ENCODE assay signal across 8 mouse cellular contexts in the genomic region with DNA sequence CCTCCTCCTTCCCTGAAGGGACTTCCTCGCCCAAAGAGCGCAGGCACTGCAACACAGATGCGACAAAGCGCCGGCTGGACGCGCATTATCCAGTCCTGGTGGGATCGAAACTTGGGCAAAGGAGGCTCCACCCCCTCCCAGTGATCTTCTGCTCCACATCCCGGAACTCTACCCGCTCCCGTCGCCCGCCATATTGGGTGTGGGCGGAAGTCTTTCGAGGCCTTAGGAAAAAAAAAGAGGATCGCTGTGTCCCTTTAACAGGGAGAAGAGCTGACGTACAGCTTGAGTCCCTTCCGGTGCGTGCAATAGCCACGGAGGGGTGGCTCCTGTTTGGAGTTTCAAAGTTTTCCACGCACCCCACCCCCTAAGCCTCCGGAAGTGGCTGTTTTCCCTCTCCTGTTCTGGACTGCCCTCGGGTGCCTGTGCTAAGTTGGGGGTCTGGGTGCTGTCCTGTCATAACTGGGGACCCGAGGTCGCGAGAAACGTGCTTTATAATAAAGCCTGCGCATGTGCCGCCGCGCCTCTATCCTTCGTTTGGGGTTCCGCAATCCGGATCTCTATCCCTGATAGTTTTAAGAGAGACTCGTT. TPM values are rescaled to one million over a fixed set of nuclear protein-coding genes. Genes with fewer than 3 reads are reported as not detected.
DNase-seq lines count a peak whose midpoint lies in the region; ATAC-seq and TF ChIP-seq lines count a peak whose summit lies in the region.

No protein-coding gene starts in this region.

- H3K36me3 ChIP-seq in heart, embryonic 10.5 days, result peaks cover 42% of the 10 kb centered on the region
- H3K36me3 ChIP-seq in kidney, embryonic 16.5 days (ENCODE audit: insufficient read depth, low read length), result peaks cover 29% of the 10 kb centered on the region
- H3K36me3 ChIP-seq in liver, adult 2 months (ENCODE audit: control insufficient read depth, insufficient read depth, low read length), result no peaks in the 10 kb centered on the region
- no peaks in the 10 kb centered on the region for H3K36me3 ChIP-seq in myocyte (ENCODE audit: control insufficient read depth, insufficient read depth)
- no peaks in the 10 kb centered on the region for H3K36me3 ChIP-seq in splenic B cell, adult 2 months (ENCODE audit: control insufficient read depth, insufficient read depth, low read length, poor library complexity, severe bottlenecking)

- TF ChIP-seq POLR2A in bone marrow macrophage, adult 2 months (IDR thresholded peaks at IDR 0.05; ENCODE audit: borderline replicate concordance, low read depth, low read length), result no peak
- TF ChIP-seq POLR2A in embryonic fibroblast, embryonic 13.5 days (IDR thresholded peaks at IDR 0.05; ENCODE audit: low read depth, low read length), result peak; percentile 96
- TF ChIP-seq POLR2A in liver, adult 2 months (IDR thresholded peaks at IDR 0.05; ENCODE audit: extremely low read depth, insufficient read depth, low read length), result peak; percentile 59
- TF ChIP-seq POLR2A in myocyte (IDR thresholded peaks at IDR 0.05; ENCODE audit: insufficient read length, low read depth), result peak; percentile 72

- H3K4me2 ChIP-seq in kidney, embryonic 16.5 days (replicated peaks; ENCODE audit: low read depth, low read length), result peak overlapping the region; percentile 87
- H3K4me2 ChIP-seq in myocyte (ENCODE audit: low read depth), result peak overlapping the region; percentile 98

- no peaks in the 10 kb centered on the region for H3K79me2 ChIP-seq in liver, adult 2 months (ENCODE audit: control insufficient read depth, insufficient read depth, low read length)
- H3K79me2 ChIP-seq in myocyte (ENCODE audit: control insufficient read depth, insufficient read depth), result no peaks in the 10 kb centered on the region

- H3K9me3 ChIP-seq in heart, embryonic 10.5 days, result no peaks in the 10 kb centered on the region
- no peaks in the 10 kb centered on the region for H3K9me3 ChIP-seq in kidney, embryonic 16.5 days (ENCODE audit: low read length)

- peak overlapping the region; percentile 63 for H3ac ChIP-seq in myocyte (ENCODE audit: control insufficient read depth, insufficient read length)

- H3K27ac ChIP-seq in bone marrow macrophage, adult 2 months (ENCODE audit: insufficient read depth, low read depth, low read length), result peak overlapping the region; percentile 91
- H3K27ac ChIP-seq in embryonic fibroblast, embryonic 13.5 days (ENCODE audit: insufficient read depth, low read length), result peak overlapping the region; percentile 94
- H3K27ac ChIP-seq in heart, embryonic 10.5 days, result peak overlapping the region; percentile 90
- peak overlapping the region; percentile 99 for H3K27ac ChIP-seq in kidney, embryonic 16.5 days (ENCODE audit: low read length)
- peak overlapping the region; percentile 98 for H3K27ac ChIP-seq in liver, adult 2 months (replicated peaks; ENCODE audit: insufficient read depth, low read depth, low read length)

- H3K9ac ChIP-seq in kidney, embryonic 16.5 days (replicated peaks; ENCODE audit: low read length), result peak overlapping the region; percentile 81
- H3K9ac ChIP-seq in liver, adult 2 months (ENCODE audit: low read depth, low read length), result peak overlapping the region; percentile 82

- peaks cover 25% of the 10 kb centered on the region for H3K4me1 ChIP-seq in bone marrow macrophage, adult 2 months (ENCODE audit: control insufficient read depth, insufficient read depth, low read length)
- peaks cover 7% of the 10 kb centered on the region for H3K4me1 ChIP-seq in embryonic fibroblast, embryonic 13.5 days (ENCODE audit: control insufficient read depth, insufficient read depth, low read length)
- H3K4me1 ChIP-seq in heart, embryonic 10.5 days, result peaks cover 54% of the 10 kb centered on the region
- H3K4me1 ChIP-seq in kidney, embryonic 16.5 days (ENCODE audit: insufficient read depth, low read length), result peaks cover 18% of the 10 kb centered on the region
- H3K4me1 ChIP-seq in liver, adult 2 months (ENCODE audit: control insufficient read depth, insufficient read depth, low read length), result peaks cover 11% of the 10 kb centered on the region

- H3K27me3 ChIP-seq in heart, embryonic 10.5 days (ENCODE audit: insufficient read depth, poor library complexity, severe bottlenecking), result no peaks in the 10 kb centered on the region
- no peaks in the 10 kb centered on the region for H3K27me3 ChIP-seq in kidney, embryonic 16.5 days (ENCODE audit: insufficient read depth, low read length)
- no peaks in the 10 kb centered on the region for H3K27me3 ChIP-seq in liver, adult 2 months (ENCODE audit: control insufficient read depth, insufficient read depth, low read length)
- no peaks in the 10 kb centered on the region for H3K27me3 ChIP-seq in myocyte (ENCODE audit: control insufficient read depth, insufficient read depth, insufficient read length)
- no peaks in the 10 kb centered on the region for H3K27me3 ChIP-seq in splenic B cell, adult 2 months (ENCODE audit: control insufficient read depth, insufficient read depth, low read length, poor library complexity, severe bottlenecking)

- DNase-seq in A20 (ENCODE audit: low read depth, low spot score), result peak; percentile 89
- peak; percentile 96 for DNase-seq in heart, embryonic 10.5 days (ENCODE audit: low spot score)
- DNase-seq in liver, adult 2 months (ENCODE audit: extremely low read depth, low read depth, low spot score), result peak; percentile 96
- DNase-seq in splenic B cell, adult 2 months (ENCODE audit: low read depth, low spot score), result peak; percentile 62

- under 1% methylated on average over 35 of the region's 35 CpGs for WGBS in heart, embryonic 10.5 days
- under 1% methylated on average over 35 of the region's 35 CpGs for WGBS in kidney, embryonic 16.5 days
- WGBS in liver, adult 2 months, result under 1% methylated on average over 35 of the region's 35 CpGs

- H3K4me3 ChIP-seq in bone marrow macrophage, adult 2 months (ENCODE audit: insufficient read depth, low read length), result peak overlapping the region; percentile 86
- H3K4me3 ChIP-seq in embryonic fibroblast, embryonic 13.5 days (ENCODE audit: insufficient read depth, low read length), result peak overlapping the region; percentile 71
- peak overlapping the region; percentile 73 for H3K4me3 ChIP-seq in heart, embryonic 10.5 days
- H3K4me3 ChIP-seq in kidney, embryonic 16.5 days (ENCODE audit: low read length), result peak overlapping the region; percentile 64
- peak overlapping the region; percentile 72 for H3K4me3 ChIP-seq in liver, adult 2 months (ENCODE audit: insufficient read depth, low read depth, low read length)
- H3K4me3 ChIP-seq in myocyte, result peak overlapping the region; percentile 86

- no peak for TF ChIP-seq CTCF in bone marrow macrophage, adult 2 months (IDR thresholded peaks at IDR 0.05; ENCODE audit: low read depth, low read length)
- TF ChIP-seq CTCF in embryonic fibroblast, embryonic 13.5 days (IDR thresholded peaks at IDR 0.05; ENCODE audit: borderline replicate concordance, insufficient read depth, low read length), result no peak
- no peak for TF ChIP-seq CTCF in liver, adult 2 months (IDR thresholded peaks at IDR 0.05; ENCODE audit: low read depth, low read length)

- ATAC-seq in kidney, embryonic 16.5 days (ENCODE audit: low FRiP score, low TSS enrichment), result peak; percentile 84

RNA-seq across cellular contexts. Expression of gene Gpr137, which starts 9.2 kb away (rescaled TPM):
- polyA plus RNA-seq in bone marrow macrophage, adult 2 months (2012; ENCODE audit: insufficient read depth, insufficient read length, missing spikeins), result 31.6 and 36.4 TPM in 2 replicates
- 26.5 and 26.7 TPM in 2 replicates for polyA plus RNA-seq in embryonic fibroblast, embryonic 13.5 days (2011; ENCODE audit: insufficient read length, low read depth, missing spikeins)
- polyA plus RNA-seq in heart, embryonic 10.5 days (2016; fragmentation: Nextera tagmentation; extraction: Ambion mirVana), result 20.3 and 23.3 TPM in 2 replicates
- polyA plus RNA-seq in kidney, embryonic 16.5 days (2015; fragmentation: Nextera tagmentation; extraction: Ambion mirVana), result 29.5 and 30.4 TPM in 2 replicates
- 12.3 and 14.0 TPM in 2 replicates for total RNA-seq in liver, adult 2 months (2014; rRNA removed)
- 52.6 and 61.1 TPM in 2 replicates for polyA plus RNA-seq in liver, adult 2 months (2012; rRNA removed)
- polyA plus RNA-seq in myocyte (2012; fragmentation: generic; extraction: Trizol), result 39.9 TPM

RNA-seq across cellular contexts. Expression of gene Bad, which starts 9.8 kb away (rescaled TPM):
- polyA plus RNA-seq in bone marrow macrophage, adult 2 months (2012; ENCODE audit: insufficient read depth, insufficient read length, missing spikeins), result 36.2 and 38.5 TPM in 2 replicates
- 31.0 and 40.3 TPM in 2 replicates for polyA plus RNA-seq in embryonic fibroblast, embryonic 13.5 days (2011; ENCODE audit: insufficient read length, low read depth, missing spikeins)
- 61.3 and 62.0 TPM in 2 replicates for polyA plus RNA-seq in heart, embryonic 10.5 days (2016; fragmentation: Nextera tagmentation; extraction: Ambion mirVana)
- polyA plus RNA-seq in kidney, embryonic 16.5 days (2015; fragmentation: Nextera tagmentation; extraction: Ambion mirVana), result 71.2 and 86.6 TPM in 2 replicates
- 26.2 and 28.1 TPM in 2 replicates for total RNA-seq in liver, adult 2 months (2014; rRNA removed)
- 38.7 and 40.3 TPM in 2 replicates for polyA plus RNA-seq in liver, adult 2 months (2012; rRNA removed)
- polyA plus RNA-seq in myocyte (2012; fragmentation: generic; extraction: Trizol), result 76.1 TPM

RNA-seq across cellular contexts. Expression of gene Kcnk4, which starts 17.2 kb away (rescaled TPM):
- not detected in 2 replicates for polyA plus RNA-seq in bone marrow macrophage, adult 2 months (2012; ENCODE audit: insufficient read depth, insufficient read length, missing spikeins)
- polyA plus RNA-seq in embryonic fibroblast, embryonic 13.5 days (2011; ENCODE audit: insufficient read length, low read depth, missing spikeins), result not detected in 2 replicates
- 0.25 and 0.32 TPM in 2 replicates for polyA plus RNA-seq in heart, embryonic 10.5 days (2016; fragmentation: Nextera tagmentation; extraction: Ambion mirVana)
- 0.42 and 0.71 TPM in 2 replicates for polyA plus RNA-seq in kidney, embryonic 16.5 days (2015; fragmentation: Nextera tagmentation; extraction: Ambion mirVana)
- total RNA-seq in liver, adult 2 months (2014; rRNA removed), result 0.07 TPM in 1 of 2 replicates, not detected in the other
- polyA plus RNA-seq in liver, adult 2 months (2012; rRNA removed), result 0.05 TPM in 1 of 2 replicates, not detected in the other
- polyA plus RNA-seq in myocyte (2012; fragmentation: generic; extraction: Trizol), result 0.12 TPM

RNA-seq across cellular contexts. Expression of gene Ppp1r14b, which starts 23.3 kb away (rescaled TPM):
- 64.2 and 73.7 TPM in 2 replicates for polyA plus RNA-seq in bone marrow macrophage, adult 2 months (2012; ENCODE audit: insufficient read depth, insufficient read length, missing spikeins)
- polyA plus RNA-seq in embryonic fibroblast, embryonic 13.5 days (2011; ENCODE audit: insufficient read length, low read depth, missing spikeins), result 161 and 202 TPM in 2 replicates
- 169 and 191 TPM in 2 replicates for polyA plus RNA-seq in heart, embryonic 10.5 days (2016; fragmentation: Nextera tagmentation; extraction: Ambion mirVana)
- 51.5 and 53.8 TPM in 2 replicates for polyA plus RNA-seq in kidney, embryonic 16.5 days (2015; fragmentation: Nextera tagmentation; extraction: Ambion mirVana)
- 14.0 and 24.0 TPM in 2 replicates for total RNA-seq in liver, adult 2 months (2014; rRNA removed)
- 34.5 and 38.2 TPM in 2 replicates for polyA plus RNA-seq in liver, adult 2 months (2012; rRNA removed)
- 1,032 TPM for polyA plus RNA-seq in myocyte (2012; fragmentation: generic; extraction: Trizol)

RNA-seq across cellular contexts. Expression of gene Plcb3, which starts 24.8 kb away (rescaled TPM):
- 39.8 and 40.6 TPM in 2 replicates for polyA plus RNA-seq in bone marrow macrophage, adult 2 months (2012; ENCODE audit: insufficient read depth, insufficient read length, missing spikeins)
- 56.2 and 69.3 TPM in 2 replicates for polyA plus RNA-seq in embryonic fibroblast, embryonic 13.5 days (2011; ENCODE audit: insufficient read length, low read depth, missing spikeins)
- 26.1 and 31.9 TPM in 2 replicates for polyA plus RNA-seq in heart, embryonic 10.5 days (2016; fragmentation: Nextera tagmentation; extraction: Ambion mirVana)
- polyA plus RNA-seq in kidney, embryonic 16.5 days (2015; fragmentation: Nextera tagmentation; extraction: Ambion mirVana), result 44.1 and 48.8 TPM in 2 replicates
- total RNA-seq in liver, adult 2 months (2014; rRNA removed), result 5.9 and 9.6 TPM in 2 replicates
- 15.7 and 27.6 TPM in 2 replicates for polyA plus RNA-seq in liver, adult 2 months (2012; rRNA removed)
- polyA plus RNA-seq in myocyte (2012; fragmentation: generic; extraction: Trizol), result 34.3 TPM

Comparison
In these comparisons a context has a peak if more than half of its experiments do, and no peak if none do; other contexts are left out.
1. Peak in every context shown above with its lines: DNase-seq, ATAC-seq, H3K4me3 ChIP-seq and H3K27ac ChIP-seq.